Mouse (Mus musculus) liver, embryonic 11.5 days (tissue): ENCODE measurements around the gene Notch2. TPM values are rescaled to one million over a fixed set of nuclear protein-coding genes. Genes with fewer than 3 reads are reported as not detected.

Experiments used
- ATAC-seq: fragments of 200-750 bp; cut with Nextera tagmentation; replicated peaks from 2 replicates; pipeline ENCODE4 v1.8.0; 2017; ENCODE audit warnings: moderate number of reproducible peaks, mild to moderate bottlenecking, moderate TSS enrichment, moderate library complexity; ENCODE audit not compliant: low FRiP score
- DNase-seq: peaks from one replicate; pipeline ENCODE4 v3.0.0-alpha.2; 2017; ENCODE audit warnings: low spot score
- H3K27ac ChIP-seq: fragments of 300-500 bp; sonication (generic); 2 replicates; pipeline ENCODE4 v1.5.1; 2014; ENCODE audit warnings: mild to moderate bottlenecking, low read depth, low read length, control low read depth
- H3K27me3 ChIP-seq: fragments of 300-500 bp; sonication (generic); replicated peaks from 2 replicates; pipeline ENCODE4 v1.6.1; 2014; ENCODE audit warnings: low read length, mixed read lengths; ENCODE audit not compliant: control insufficient read depth, insufficient read depth
- H3K36me3 ChIP-seq: fragments of 300-500 bp; sonication (generic); 2 replicates; pipeline ENCODE4 v1.6.1; 2014; ENCODE audit warnings: mild to moderate bottlenecking, low read length, moderate library complexity, mixed read lengths; ENCODE audit not compliant: control insufficient read depth, insufficient read depth
- H3K4me1 ChIP-seq: fragments of 300-500 bp; sonication (generic); replicated peaks from 2 replicates; pipeline ENCODE4 v1.6.1; 2014; ENCODE audit warnings: low read length, mixed read lengths; ENCODE audit not compliant: control insufficient read depth, insufficient read depth
- H3K4me2 ChIP-seq: fragments of 300-500 bp; sonication (generic); 2 replicates; pipeline ENCODE4 v1.6.1; 2014; ENCODE audit warnings: mild to moderate bottlenecking, control low read depth, moderate library complexity
- H3K4me3 ChIP-seq: fragments of 300-500 bp; sonication (generic); 2 replicates; pipeline ENCODE4 v1.5.1; 2014; ENCODE audit warnings: low read depth, low read length, control low read depth
- H3K9ac ChIP-seq: fragments of 300-500 bp; sonication (generic); 2 replicates; pipeline ENCODE4 v1.6.1; 2014; ENCODE audit warnings: low read depth, low read length, control low read depth
- H3K9me3 ChIP-seq: fragments of 300-500 bp; sonication (generic); 2 replicates; pipeline ENCODE4 v1.6.1; 2016; ENCODE audit warnings: low read length, inconsistent platforms, mixed read lengths; ENCODE audit not compliant: control insufficient read depth
- WGBS: fragments of 180-500 bp; shearing (Covaris S2); extraction: QIAGEN DNeasy Blood & Tissue Kit; methylation state at CpG from one replicate; pipeline ENCODE4 v1.1.7; 2014; 5-methylcytosine and 5-hydroxymethylcytosine counted together
- polyA plus RNA-seq: library from polyadenylated mRNA; unstranded; fragments of >200 nt; fragmentation: Nextera tagmentation; extraction: Ambion mirVana; gene quantifications from 2 replicates; pipeline ENCODE4 v1.2.1, GENCODE M21; 2014

Gene Notch2
- polyA plus RNA-seq, 1 experiment from 2014 or later = 17.2 TPM

GRCm38 (mm10) chr3:98055808-98056728 lies 42.7 kb downstream of the Notch2 start:
- Histone ChIP-seq H3K9ac (no peak overlapping the region), H3K9me3 (no peaks in the 10 kb centered on the region), H3K4me1 (peaks cover 33% of the 10 kb centered on the region), H3K4me3 (no peak overlapping the region), H3K27me3 (no peaks in the 10 kb centered on the region), H3K27ac (no peak overlapping the region), H3K36me3 (no peaks in the 10 kb centered on the region), H3K4me2 (no peak overlapping the region)
- WGBS = 79% methylated on average over 20 of the region's 20 CpGs
- DNase-seq (no peak), ATAC-seq (no peak)

- peaks cover 42% of the 10 kb centered on the region for H3K4me1 ChIP-seq
Measured at GRCm38 (mm10) chr3:98056956-98057365, 43.6 kb downstream of the Notch2 start.

GRCm38 (mm10) chr3:98059076-98059475 lies 45.7 kb downstream of the Notch2 start:
- DNase-seq (no peak), ATAC-seq (no peak)
- H3K4me3 ChIP-seq = no peak overlapping the region
- WGBS = 71% methylated on average over 4 of the region's 4 CpGs
- no peaks in the 10 kb centered on the region for H3K27me3 ChIP-seq
- no peaks in the 10 kb centered on the region for H3K36me3 ChIP-seq
- no peak overlapping the region for H3K27ac ChIP-seq
- H3K4me2 ChIP-seq = no peak overlapping the region
- no peak overlapping the region for H3K9ac ChIP-seq
- peaks cover 63% of the 10 kb centered on the region for H3K4me1 ChIP-seq
- H3K9me3 ChIP-seq = no peaks in the 10 kb centered on the region

More at GRCm38 (mm10) chr3:98056956-98057365, 43.6 kb downstream of the Notch2 start:
- WGBS = 80% methylated on average over 6 of the region's 6 CpGs
- Histone ChIP-seq H3K36me3 (no peaks in the 10 kb centered on the region), H3K27me3 (no peaks in the 10 kb centered on the region), H3K27ac (no peak overlapping the region), H3K9ac (no peak overlapping the region), H3K4me2 (no peak overlapping the region), H3K4me3 (no peak overlapping the region), H3K9me3 (no peaks in the 10 kb centered on the region)
- no peak for DNase-seq
- ATAC-seq = no peak

GRCm38 (mm10) chr3:98060981-98061660 lies 47.8 kb downstream of the Notch2 start:
- H3K4me2 ChIP-seq = peak overlapping the region; percentile 19
- DNase-seq = no peak
- no peak for ATAC-seq
- no peaks in the 10 kb centered on the region for H3K27me3 ChIP-seq
- no peaks in the 10 kb centered on the region for H3K36me3 ChIP-seq
- no peak overlapping the region for H3K9ac ChIP-seq
- 41% methylated on average over 7 of the region's 7 CpGs for WGBS
- H3K4me1 ChIP-seq = peaks cover 47% of the 10 kb centered on the region
- no peaks in the 10 kb centered on the region for H3K9me3 ChIP-seq
- no peak overlapping the region for H3K4me3 ChIP-seq
- peak overlapping the region; percentile 72 for H3K27ac ChIP-seq

GRCm38 (mm10) chr3:98061661-98062330 lies 48.5 kb downstream of the Notch2 start:
- WGBS = 43% methylated on average over 13 of the region's 13 CpGs
- peak overlapping the region; percentile 72 for H3K27ac ChIP-seq
- no peak overlapping the region; the same call in none of the 2 replicates for H3K4me2 ChIP-seq
- no peaks in the 10 kb centered on the region for H3K36me3 ChIP-seq
- no peak overlapping the region for H3K4me3 ChIP-seq
- ATAC-seq = peak; percentile 85
- no peak for DNase-seq
- peaks cover 45% of the 10 kb centered on the region for H3K4me1 ChIP-seq
- no peaks in the 10 kb centered on the region for H3K9me3 ChIP-seq
- H3K9ac ChIP-seq = no peak overlapping the region
- no peaks in the 10 kb centered on the region for H3K27me3 ChIP-seq

- Histone ChIP-seq H3K4me1 (peaks cover 45% of the 10 kb centered on the region), H3K4me2 (no peak overlapping the region; the same call in 1 of the 2 replicates), H3K27ac (peak overlapping the region; percentile 75; the same call in 1 of the 2 replicates), H3K4me3 (no peak overlapping the region), H3K36me3 (no peaks in the 10 kb centered on the region), H3K27me3 (no peaks in the 10 kb centered on the region), H3K9ac (0 out of 2 replicates have a peak overlapping the region, but pooled peaks have one; percentile 8), H3K9me3 (no peaks in the 10 kb centered on the region)
- ATAC-seq (no peak), DNase-seq (no peak)
- WGBS = 30% methylated on average over 1 of the region's 1 CpGs
Measured at GRCm38 (mm10) chr3:98062591-98063185, 49.4 kb downstream of the Notch2 start.

- Histone ChIP-seq H3K9me3 (no peaks in the 10 kb centered on the region), H3K27me3 (no peaks in the 10 kb centered on the region), H3K27ac (peak overlapping the region; percentile 75), H3K4me2 (peak overlapping the region; percentile 31), H3K4me1 (peaks cover 45% of the 10 kb centered on the region), H3K36me3 (no peaks in the 10 kb centered on the region), H3K9ac (no peak overlapping the region; the same call in 1 of the 2 replicates), H3K4me3 (no peak overlapping the region)
- 43% methylated on average over 8 of the region's 8 CpGs for WGBS
- ATAC-seq (no peak), DNase-seq (no peak)
Measured at GRCm38 (mm10) chr3:98063186-98063771, 50.0 kb downstream of the Notch2 start.

GRCm38 (mm10) chr3:98063833-98064232 lies 50.5 kb downstream of the Notch2 start:
- Histone ChIP-seq H3K4me2 (peak overlapping the region; percentile 5; the same call in 1 of the 2 replicates), H3K4me1 (peaks cover 43% of the 10 kb centered on the region), H3K9ac (peak overlapping the region; percentile 38; the same call in 1 of the 2 replicates), H3K27ac (peak overlapping the region; percentile 75), H3K36me3 (no peaks in the 10 kb centered on the region), H3K9me3 (no peaks in the 10 kb centered on the region), H3K4me3 (no peak overlapping the region), H3K27me3 (no peaks in the 10 kb centered on the region)
- no peak for DNase-seq
- ATAC-seq = no peak
- 59% methylated on average over 9 of the region's 9 CpGs for WGBS
